In genomic region chr12:76906278-76906677, GRCm38 (mm10) we compare ENCODE assay signal across 14 mouse cellular contexts.
"Had no signal": no experiment of that assay in that cellular context is flagged by ENCODE, and none has a peak within 500 bp of the region (broad histone marks: within the 10 kb centered on the region; RNA-seq: fewer than 3 reads in every experiment).

No protein-coding gene starts in this region.

- H3K36me3 ChIP-seq: intestine, embryonic 15.5 days had no signal

- H3K4me2 ChIP-seq: intestine, embryonic 15.5 days; kidney, embryonic 15.5 days; midbrain, embryonic 12.5 days; neural tube, embryonic 13.5 days had no signal

- H3K27me3 ChIP-seq: intestine, embryonic 15.5 days; kidney, embryonic 15.5 days; midbrain, embryonic 12.5 days; neural tube, embryonic 13.5 days had no signal

- H3K27ac ChIP-seq: intestine, embryonic 15.5 days; kidney, embryonic 15.5 days; left cerebral cortex, adult 2 months; limb, embryonic 10.5 days; midbrain, embryonic 12.5 days; neural tube, embryonic 13.5 days had no signal

- DNase-seq: kidney, adult 2 months; kidney, postnatal 14 days; lung, adult 2 months; lung, postnatal 36 days; right cerebral cortex, postnatal 14 days; thymus, postnatal 4 days had no signal

- H3K9me3 ChIP-seq: intestine, embryonic 15.5 days; kidney, embryonic 15.5 days; limb, embryonic 10.5 days; midbrain, embryonic 12.5 days; neural tube, embryonic 13.5 days had no signal

- ATAC-seq: intestine, embryonic 15.5 days; lung, postnatal 0 days; midbrain, embryonic 16.5 days had no signal

- H3K4me3 ChIP-seq: intestine, embryonic 15.5 days; kidney, embryonic 15.5 days; left cerebral cortex, adult 2 months; limb, embryonic 10.5 days; midbrain, embryonic 12.5 days; neural tube, embryonic 13.5 days had no signal

- H3K4me1 ChIP-seq: intestine, embryonic 15.5 days; limb, embryonic 10.5 days; midbrain, embryonic 12.5 days had no signal

- H3K9ac ChIP-seq: intestine, embryonic 15.5 days; kidney, embryonic 15.5 days; midbrain, embryonic 12.5 days; neural tube, embryonic 13.5 days had no signal
